Mouse (Mus musculus) mature B cell (primary cell): Measurements from ENCODE around the gene Snx30.
"Not testable (repeated sequence)": the region's sequence is repeated elsewhere in the genome, so short reads cannot be mapped to it uniquely, and the experiment has no call there.

Experiments
- in situ Hi-C: fragments of 300-500 bp; cut with MboI; formaldehyde crosslinking; loops from 2 replicates; pipeline ENCODE4 v1.14.3; 2019

Snx30 gene

DNA sequence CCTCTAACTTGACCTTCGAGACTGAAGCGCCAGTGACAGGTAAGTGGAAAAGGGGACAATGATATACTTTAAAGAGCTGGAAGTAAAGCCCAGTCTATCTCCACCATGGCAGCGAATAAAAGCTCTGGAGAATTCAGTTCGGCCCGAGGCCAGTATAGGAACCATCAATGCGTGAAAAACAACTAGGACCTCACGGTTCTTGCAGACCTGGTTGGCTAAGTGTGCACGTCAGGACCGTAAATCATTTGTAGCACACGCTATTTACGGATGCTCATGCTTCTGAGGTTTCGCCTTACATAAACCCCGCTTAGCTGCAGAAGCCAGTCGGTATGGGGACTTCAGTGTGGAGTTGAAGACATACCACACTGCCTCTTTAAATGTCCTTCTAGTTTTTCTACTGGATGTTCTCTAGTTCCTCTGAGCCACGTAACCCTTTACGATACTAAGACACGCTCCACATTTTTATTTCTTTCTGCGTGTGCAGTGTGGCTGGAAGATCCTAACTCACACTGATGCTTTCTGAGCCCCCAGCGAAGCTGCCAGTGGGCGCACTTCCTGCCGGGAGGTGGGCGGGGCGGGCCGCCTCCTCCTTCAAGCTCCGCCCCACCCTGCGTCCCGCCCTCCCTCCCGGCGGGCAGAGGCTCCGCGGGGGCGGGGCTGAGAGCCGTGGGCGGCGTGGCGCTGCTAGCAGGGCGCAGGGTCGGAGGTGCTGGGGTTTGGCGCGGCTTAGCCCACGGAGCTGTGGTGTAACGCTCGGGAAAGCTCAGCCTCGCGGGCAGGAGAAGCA lies at the start of gene Snx30:
TSS of gene Snx30 (plus strand) at position 660 of the 787 bp plus-strand sequence.
- in situ Hi-C loops = no loop called here

DNA sequence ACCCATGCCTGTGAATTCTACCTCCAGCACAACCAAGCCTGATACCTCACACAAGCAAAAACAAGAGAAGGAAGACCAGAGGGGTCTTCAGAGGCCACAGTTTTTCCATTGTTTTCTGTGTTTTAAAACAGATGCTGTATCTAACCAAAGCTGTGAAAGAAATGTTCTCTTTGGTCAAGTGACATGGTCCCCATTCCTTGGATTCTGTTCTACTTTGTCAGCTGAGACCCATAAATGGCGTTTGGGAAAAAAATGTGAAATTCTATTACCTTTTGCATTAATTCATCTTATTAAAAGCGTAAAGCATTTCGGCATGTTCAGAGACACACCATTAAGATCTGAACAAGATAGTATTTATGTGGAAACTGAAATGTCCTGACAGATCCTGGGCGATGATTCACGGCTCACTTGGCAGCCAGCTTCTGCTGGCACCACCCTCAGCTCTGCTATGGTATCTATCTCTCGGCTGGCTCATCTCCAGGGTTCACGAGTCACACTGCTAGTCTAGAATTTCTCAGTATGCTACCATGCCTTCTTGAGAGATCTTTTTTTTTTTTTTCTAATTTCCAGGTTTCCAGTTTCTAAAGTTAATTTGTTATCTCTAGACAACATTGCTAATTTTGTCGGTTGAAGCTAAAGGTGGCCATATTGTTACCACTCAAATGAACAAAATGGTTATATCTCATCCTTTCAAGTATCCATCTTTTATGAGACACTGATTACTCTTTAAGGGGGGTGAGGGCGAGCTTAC lies 49.1 kb upstream of the Snx30 start:
- in situ Hi-C loops = no loop called here

DNA sequence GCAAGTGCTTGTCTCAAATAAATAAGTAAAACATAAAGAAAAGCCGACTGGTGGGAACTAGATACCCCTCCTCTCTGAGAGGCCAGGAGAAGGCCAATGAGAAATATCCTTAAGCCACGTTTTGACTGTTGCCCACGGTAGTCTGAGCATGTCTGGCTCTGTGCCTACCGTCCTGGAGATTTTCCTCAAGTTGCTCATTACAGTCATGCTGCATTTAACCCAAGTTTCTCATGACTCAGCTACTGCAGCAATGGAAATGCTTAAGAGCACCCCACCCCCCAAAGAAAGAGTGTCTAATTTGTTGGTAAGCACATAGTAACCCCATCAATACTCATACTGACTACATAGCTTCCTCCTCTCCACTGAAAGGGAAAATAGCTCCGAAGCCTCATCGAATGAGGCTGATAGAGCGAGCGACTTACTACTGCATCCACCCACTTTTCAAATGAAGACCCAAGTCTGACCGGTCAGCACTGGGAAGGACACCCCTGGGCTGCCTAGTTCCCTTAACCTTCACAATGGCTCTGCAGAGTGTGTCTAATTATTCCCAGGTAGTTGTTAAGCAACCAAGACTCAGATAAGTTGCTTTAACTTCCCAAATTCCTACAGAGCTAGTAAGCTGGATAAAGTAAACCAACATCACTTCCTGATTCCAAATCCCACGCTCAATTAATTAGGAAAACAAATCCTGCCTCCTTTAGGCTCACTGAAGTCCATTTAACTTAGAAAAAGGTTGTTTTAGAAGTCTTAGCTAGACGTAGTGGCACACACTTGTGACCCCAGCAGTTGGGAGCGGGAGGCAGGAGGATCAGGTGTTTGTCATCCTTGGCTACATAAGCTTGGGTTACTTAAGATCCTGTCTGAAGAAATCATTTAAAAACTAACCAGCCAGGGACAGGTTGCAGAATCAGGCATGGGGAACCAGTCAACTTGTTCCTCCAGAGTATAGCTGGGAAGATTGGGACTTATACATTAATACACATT lies 47.9 kb upstream of the Snx30 start:
- in situ Hi-C loops = no loop called here

- in situ Hi-C loops = no loop called here
Measured at GRCm38 (mm10) chr4:59760016-59760415, 45.6 kb upstream of the Snx30 start.

DNA sequence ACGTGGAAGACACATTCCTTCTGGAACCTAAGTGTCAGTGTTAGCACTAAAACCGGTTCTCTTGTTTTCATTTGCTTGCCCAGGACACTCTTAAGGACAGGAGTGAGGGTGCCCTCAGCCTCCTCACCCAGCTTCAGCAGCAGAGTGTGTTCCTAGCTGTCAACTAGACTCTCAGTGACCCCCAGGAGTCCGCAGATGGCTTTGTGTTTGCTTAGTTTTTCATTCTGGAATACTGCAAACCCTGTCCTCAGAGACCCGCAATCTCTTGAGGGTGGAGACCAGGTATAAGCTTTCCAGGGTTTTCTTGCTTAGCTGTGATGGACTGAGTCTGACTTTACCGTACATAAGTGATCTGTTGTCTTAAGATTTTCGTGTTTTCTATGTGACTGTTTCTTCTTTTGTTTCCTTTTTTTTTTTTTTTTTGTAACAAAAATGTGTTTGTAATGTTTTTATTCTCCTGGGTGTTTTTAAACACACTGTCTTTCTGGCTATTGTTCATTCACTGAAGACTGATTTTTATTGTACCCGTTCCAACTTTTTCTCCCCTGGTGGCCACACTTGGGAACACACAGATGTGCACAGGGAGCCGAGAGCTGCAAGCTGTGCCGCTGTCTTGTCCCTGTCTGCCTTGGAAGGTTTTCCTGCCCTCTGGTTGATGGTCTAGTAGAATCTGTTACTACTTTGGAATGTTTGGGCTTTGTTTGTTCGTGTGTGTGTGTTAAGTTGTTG lies 44.8 kb upstream of the Snx30 start:
- in situ Hi-C loops = no loop called here

- in situ Hi-C loops = no loop called here
Measured at GRCm38 (mm10) chr4:59761365-59761729, 44.3 kb upstream of the Snx30 start.

DNA sequence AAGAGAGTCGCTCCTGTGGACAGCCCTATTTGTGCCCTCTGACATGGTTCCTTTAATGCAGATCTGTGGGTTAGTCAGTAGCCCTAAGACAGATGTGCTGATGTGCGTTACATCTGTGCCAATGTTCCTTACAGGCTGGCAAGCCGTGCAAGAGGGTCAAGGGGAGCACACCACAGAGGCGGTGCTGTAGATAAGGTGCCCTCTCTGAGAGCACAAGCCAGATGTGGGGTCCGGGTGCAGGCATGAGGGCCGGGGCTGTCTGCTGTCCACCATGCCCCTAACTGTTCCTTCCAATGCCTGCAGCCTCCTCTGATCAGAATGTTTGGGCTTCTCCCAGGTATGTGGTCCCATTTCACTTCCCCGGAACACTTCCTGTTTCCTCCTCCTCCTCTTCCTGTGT lies 40.7 kb upstream of the Snx30 start:
- in situ Hi-C loops = no loop called here

GRCm38 (mm10) chr4:59765385-59766005 lies 40.1 kb upstream of the Snx30 start:
- in situ Hi-C loops = no loop called here

- in situ Hi-C loops = no loop called here
Measured at GRCm38 (mm10) chr4:59767717-59768116, 37.9 kb upstream of the Snx30 start.

- in situ Hi-C loops = no loop called here
Measured at GRCm38 (mm10) chr4:59772171-59772879, 33.3 kb upstream of the Snx30 start.

DNA sequence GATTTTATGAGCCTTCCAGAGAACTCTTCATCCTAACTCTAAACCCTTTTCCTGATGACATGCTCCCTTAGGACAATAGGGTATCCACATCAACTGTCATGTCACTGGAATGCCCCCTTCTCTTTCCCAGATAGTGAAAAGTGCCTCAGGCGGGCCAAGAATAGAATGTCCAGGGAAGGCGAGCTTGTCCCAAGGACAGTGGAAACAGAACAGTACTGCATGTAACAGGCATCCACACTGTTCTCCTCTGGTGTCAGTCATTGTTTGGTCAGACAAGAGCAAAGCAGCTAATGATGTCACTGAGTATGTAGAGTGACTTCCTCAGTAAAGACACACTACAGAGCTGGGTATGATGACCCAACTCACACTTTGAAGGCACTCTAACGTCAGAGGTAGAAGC lies 27.8 kb upstream of the Snx30 start:
- in situ Hi-C loops = no loop called here

- in situ Hi-C loops = no loop called here
Measured at GRCm38 (mm10) chr4:59780568-59780967, 25.1 kb upstream of the Snx30 start.

GRCm38 (mm10) chr4:59782853-59783684 lies 22.6 kb upstream of the Snx30 start:
- in situ Hi-C loops = no loop called here

- in situ Hi-C loops = no loop called here
Measured at GRCm38 (mm10) chr4:59783685-59784279, 21.9 kb upstream of the Snx30 start.

DNA sequence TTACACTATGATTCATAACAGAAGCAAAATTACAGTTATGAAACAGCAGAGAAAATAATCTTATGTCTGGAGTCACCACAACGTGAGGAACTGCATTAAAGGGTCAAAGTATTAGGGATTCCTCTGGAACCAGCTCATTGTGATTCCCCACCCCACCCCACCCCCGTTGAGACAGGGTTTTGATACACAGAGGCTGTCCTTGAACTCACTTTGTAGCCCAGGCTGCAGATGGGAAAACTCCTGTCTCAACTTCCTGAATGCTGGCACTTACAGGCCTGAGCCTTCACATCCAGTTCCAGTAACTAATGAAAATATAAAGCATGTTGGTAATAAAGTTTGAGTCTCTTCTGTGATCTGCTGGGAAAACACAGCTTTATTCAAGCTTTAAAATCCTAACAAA lies 20.2 kb upstream of the Snx30 start:
- in situ Hi-C loops = loop anchor here (5.0 kb wide), 1 partner anchor 62 kb away; no protein-coding TSS in a partner anchor

GRCm38 (mm10) chr4:59786661-59787060 lies 19.0 kb upstream of the Snx30 start:
- in situ Hi-C loops = loop anchor here (5.0 kb wide), 1 partner anchor 61 kb away; no protein-coding TSS in a partner anchor

DNA sequence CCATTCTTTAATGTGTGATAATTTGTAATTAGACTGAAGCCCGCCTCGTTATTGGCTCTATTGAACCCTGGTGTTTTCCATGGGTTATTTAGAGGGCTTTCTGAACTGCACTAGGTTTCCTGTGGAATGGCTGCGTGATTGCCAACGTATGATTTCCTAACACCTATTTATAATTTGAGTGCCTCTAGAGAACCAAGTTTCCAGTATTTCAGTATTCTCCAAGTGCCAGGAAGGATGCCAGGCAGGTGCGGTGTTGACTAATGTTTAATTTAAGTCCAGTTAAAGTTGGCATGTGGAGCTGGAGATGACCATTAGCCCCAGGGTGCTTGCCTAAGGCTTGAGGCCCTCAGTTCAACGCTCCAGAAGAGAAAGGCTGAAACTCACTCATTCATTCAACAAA lies 18.5 kb upstream of the Snx30 start:
- in situ Hi-C loops = loop anchor here (5.0 kb wide), 1 partner anchor 60 kb away; no protein-coding TSS in a partner anchor

- in situ Hi-C loops = loop anchor here (5.0 kb wide), 1 partner anchor 58 kb away; no protein-coding TSS in a partner anchor
Measured at GRCm38 (mm10) chr4:59789015-59789414, 16.6 kb upstream of the Snx30 start.

DNA sequence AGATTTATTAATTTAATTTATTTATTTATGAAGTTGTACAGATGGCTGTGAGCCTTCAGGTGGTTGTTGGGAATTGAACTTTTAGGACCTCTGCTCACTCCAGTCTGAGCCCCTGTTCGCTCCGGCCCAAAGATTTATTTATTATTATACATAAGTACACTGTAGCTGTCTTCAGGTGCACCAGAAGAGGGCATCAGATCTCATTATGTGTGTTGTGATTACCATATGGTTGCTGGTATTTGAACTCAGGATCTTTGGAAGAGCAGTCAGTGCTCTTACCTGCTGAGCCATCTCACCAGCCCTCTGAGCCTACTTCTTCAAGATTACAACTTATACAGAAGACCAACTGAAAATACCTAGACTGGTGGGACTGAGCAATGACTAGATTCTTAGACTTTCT lies 12.0 kb upstream of the Snx30 start:
- in situ Hi-C loops = not testable (repeated sequence)
